Mouse (Mus musculus) heart, postnatal 36 days (tissue): ENCODE data around the gene Hmgcs2. TPM values are rescaled to one million over a fixed set of nuclear protein-coding genes. Genes with fewer than 3 reads are reported as not detected.

Source experiments
- DNase-seq, 2 experiments: peaks; one replicate each; pipeline ENCODE4 v3.0.0; 2021 to 2022
- intact Hi-C: fragments of 180-260 bp; cut with DNase I; formaldehyde crosslinking; loops from one replicate; pipeline ENCODE4 v1.15.1; 2025
- total RNA-seq, 2 experiments: library from RNA; stranded (reverse); gene quantifications; 2 replicates each; pipeline ENCODE4 v1.2.3; 2021

The Hmgcs2 gene
- total RNA-seq, result 10 to 100 TPM; 26.0 to 27.1 TPM

- intact Hi-C loops, result no loop called here
These were observed at the start of gene Hmgcs2 for GRCm38 (mm10) chr3:98280204-98280932. Gene Hmgcs2 (plus strand): TSS chr3:98280435.

GRCm38 (mm10) chr3:98233504-98233903 lies 46.7 kb upstream of the Hmgcs2 start:
- intact Hi-C loops, result no loop called here
- no peak for DNase-seq

More at GRCm38 (mm10) chr3:98280204-98280932, at the start of gene Hmgcs2:
- peak; percentile 69 to 77 for DNase-seq

GRCm38 (mm10) chr3:98236266-98236665 lies 44.0 kb upstream of the Hmgcs2 start:
- no peak for DNase-seq
- intact Hi-C loops, result no loop called here

GRCm38 (mm10) chr3:98237240-98237639 lies 43.0 kb upstream of the Hmgcs2 start:
- intact Hi-C loops, result no loop called here
- no peak for DNase-seq

- no peak for DNase-seq
- intact Hi-C loops, result no loop called here
These were observed 42.1 kb upstream of the Hmgcs2 start for GRCm38 (mm10) chr3:98238150-98238549.

GRCm38 (mm10) chr3:98242051-98242450 lies 38.2 kb upstream of the Hmgcs2 start:
- DNase-seq, result no peak
- intact Hi-C loops, result no loop called here

GRCm38 (mm10) chr3:98242458-98243037 lies 37.7 kb upstream of the Hmgcs2 start:
- intact Hi-C loops, result no loop called here
- DNase-seq, result no peak

- intact Hi-C loops, result no loop called here
These were observed 34.3 kb upstream of the Hmgcs2 start for GRCm38 (mm10) chr3:98245892-98246291.

GRCm38 (mm10) chr3:98246985-98247751 lies 33.1 kb upstream of the Hmgcs2 start:
- no peak for DNase-seq
- intact Hi-C loops, result no loop called here

More at GRCm38 (mm10) chr3:98245892-98246291, 34.3 kb upstream of the Hmgcs2 start:
- DNase-seq, result no peak

GRCm38 (mm10) chr3:98249378-98249777 lies 30.9 kb upstream of the Hmgcs2 start:
- intact Hi-C loops, result no loop called here
- DNase-seq, result no peak

- intact Hi-C loops, result no loop called here
- DNase-seq, result no peak
These were observed 30.3 kb upstream of the Hmgcs2 start for GRCm38 (mm10) chr3:98249833-98250448.

- DNase-seq, result no peak
- intact Hi-C loops, result no loop called here
These were observed 26.2 kb upstream of the Hmgcs2 start for GRCm38 (mm10) chr3:98254059-98254458.

GRCm38 (mm10) chr3:98254656-98255583 lies 25.3 kb upstream of the Hmgcs2 start:
- intact Hi-C loops, result no loop called here
- DNase-seq, result peak in 1 of 2 experiments; percentile 17

GRCm38 (mm10) chr3:98258723-98259122 lies 21.5 kb upstream of the Hmgcs2 start:
- no peak for DNase-seq
- intact Hi-C loops, result no loop called here

GRCm38 (mm10) chr3:98259271-98259751 lies 20.9 kb upstream of the Hmgcs2 start:
- peak; percentile 35 to 36 for DNase-seq
- intact Hi-C loops, result no loop called here

- intact Hi-C loops, result no loop called here
- no peak for DNase-seq
These were observed 19.7 kb upstream of the Hmgcs2 start for GRCm38 (mm10) chr3:98260534-98260933.

GRCm38 (mm10) chr3:98261415-98261814 lies 18.8 kb upstream of the Hmgcs2 start:
- intact Hi-C loops, result no loop called here
- DNase-seq, result no peak

GRCm38 (mm10) chr3:98262133-98262532 lies 18.1 kb upstream of the Hmgcs2 start:
- intact Hi-C loops, result no loop called here

GRCm38 (mm10) chr3:98267249-98267651 lies 13.0 kb upstream of the Hmgcs2 start:
- peak in 1 of 2 experiments; percentile 24 for DNase-seq
- intact Hi-C loops, result no loop called here

More at GRCm38 (mm10) chr3:98262133-98262532, 18.1 kb upstream of the Hmgcs2 start:
- no peak for DNase-seq
